Mouse (Mus musculus) gonadal fat pad, adult 2 months (tissue): ENCODE measurements around the gene Smim8. TPM values are rescaled to one million over a fixed set of nuclear protein-coding genes. Genes with fewer than 3 reads are reported as not detected.

Experiments
- DNase-seq: peaks from one replicate; pipeline ENCODE4 v3.0.0-alpha.2; 2012; ENCODE audit warnings: low read depth
- polyA plus RNA-seq: library from polyadenylated mRNA; depleted of rRNA; stranded (reverse); fragments of >200 nt; gene quantifications from 2 replicates; pipeline ENCODE4 v1.2.3, GENCODE M21; 2012; rRNA removed

Gene Smim8
- polyA plus RNA-seq, 1 experiment: 7.9 TPM

DNA sequence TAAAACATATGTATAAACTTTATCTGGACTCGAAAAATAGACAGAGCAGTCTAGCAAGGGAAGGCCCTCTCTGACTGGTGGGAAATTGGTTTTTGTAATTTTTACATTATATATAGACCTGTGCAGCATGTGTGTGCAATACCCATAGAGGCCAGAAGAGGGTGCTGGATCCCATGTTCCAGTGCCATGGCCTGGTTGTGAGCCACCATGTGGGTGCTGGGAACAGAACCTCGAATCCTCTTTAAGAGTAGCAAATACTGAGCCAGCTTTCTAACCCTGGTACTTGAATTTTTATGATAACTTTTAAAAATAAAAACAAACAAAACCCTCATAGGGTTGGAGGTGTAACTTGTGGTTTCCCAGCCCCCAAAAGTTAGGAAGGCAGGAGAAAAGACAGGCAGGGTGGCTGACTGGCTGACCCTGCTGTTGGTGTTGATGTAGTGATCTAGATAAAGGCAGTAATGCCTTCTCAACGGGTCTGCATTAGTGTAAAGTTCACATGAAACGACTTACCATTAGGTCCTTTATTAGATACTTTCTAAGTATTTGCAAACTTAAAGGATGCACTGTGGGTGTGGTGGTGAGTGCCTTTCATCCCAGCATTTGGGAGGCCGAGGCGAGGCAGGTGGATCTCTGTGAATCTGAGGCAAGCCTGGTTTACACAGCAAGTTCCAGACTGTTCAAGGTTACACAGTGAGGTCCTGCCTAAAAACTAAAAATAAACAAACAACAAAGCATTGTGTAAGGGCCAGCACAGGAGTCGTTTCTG is 57.9 kb downstream of the Smim8 start:
- DNase-seq: no peak

DNA sequence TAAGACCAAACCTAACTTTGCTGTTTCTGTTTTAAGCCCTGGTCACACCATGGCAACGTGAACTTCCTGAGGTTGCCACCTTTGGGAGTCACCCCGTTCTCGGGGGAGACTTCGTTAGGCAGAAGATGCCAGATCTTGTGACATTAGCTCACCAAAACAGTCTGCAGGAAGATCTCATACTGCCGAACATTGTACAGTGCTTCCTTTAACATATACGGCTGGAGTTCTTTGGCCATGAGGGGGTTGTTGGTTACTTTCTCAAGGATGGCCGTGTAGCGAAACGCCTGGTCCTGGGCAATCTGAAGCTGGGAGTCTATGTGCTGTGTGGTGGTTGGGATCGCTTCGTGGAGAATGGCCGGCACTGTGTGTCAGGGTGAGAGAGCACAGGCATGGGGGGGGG is 58.8 kb downstream of the Smim8 start:
- DNase-seq: no peak

Other genes starting within 250 kb of the Smim8 start
- 21.3 and 27.7 TPM in 2 replicates for gene Akirin2, start 227.5 kb downstream of the Smim8 start, polyA plus RNA-seq
- gene Orc3, start 163.5 kb downstream of the Smim8 start, polyA plus RNA-seq: 17.5 and 20.8 TPM in 2 replicates
- 12.1 and 14.5 TPM in 2 replicates for gene Rars2, start 163.5 kb downstream of the Smim8 start, polyA plus RNA-seq
- 14.3 and 16.8 TPM in 2 replicates for gene Slc35a1, start 91.0 kb downstream of the Smim8 start, polyA plus RNA-seq
- 0.80 and 1.8 TPM in 2 replicates for gene Cfap206, start 48.2 kb downstream of the Smim8 start, polyA plus RNA-seq
- 0.09 TPM in 1 of 2 replicates, not detected in the other for gene Gm136, start 22.2 kb downstream of the Smim8 start, polyA plus RNA-seq
- gene Zfp292, start 104.5 kb upstream of the Smim8 start, polyA plus RNA-seq: 2.6 and 3.5 TPM in 2 replicates
- gene Cga, start 115.4 kb upstream of the Smim8 start, polyA plus RNA-seq: not detected in 2 replicates